Mouse (Mus musculus): ENCODE measurements around the gene Ift27. TPM values are rescaled to one million over a fixed set of nuclear protein-coding genes. Genes with fewer than 3 reads are reported as not detected.
A peak's percentile ranks its signal among the peaks of the same experiment; 100 is the strongest.

Ift27 gene
- polyA plus RNA-seq, 1 experiment from 2014 or later = 61.6 TPM

DNA sequence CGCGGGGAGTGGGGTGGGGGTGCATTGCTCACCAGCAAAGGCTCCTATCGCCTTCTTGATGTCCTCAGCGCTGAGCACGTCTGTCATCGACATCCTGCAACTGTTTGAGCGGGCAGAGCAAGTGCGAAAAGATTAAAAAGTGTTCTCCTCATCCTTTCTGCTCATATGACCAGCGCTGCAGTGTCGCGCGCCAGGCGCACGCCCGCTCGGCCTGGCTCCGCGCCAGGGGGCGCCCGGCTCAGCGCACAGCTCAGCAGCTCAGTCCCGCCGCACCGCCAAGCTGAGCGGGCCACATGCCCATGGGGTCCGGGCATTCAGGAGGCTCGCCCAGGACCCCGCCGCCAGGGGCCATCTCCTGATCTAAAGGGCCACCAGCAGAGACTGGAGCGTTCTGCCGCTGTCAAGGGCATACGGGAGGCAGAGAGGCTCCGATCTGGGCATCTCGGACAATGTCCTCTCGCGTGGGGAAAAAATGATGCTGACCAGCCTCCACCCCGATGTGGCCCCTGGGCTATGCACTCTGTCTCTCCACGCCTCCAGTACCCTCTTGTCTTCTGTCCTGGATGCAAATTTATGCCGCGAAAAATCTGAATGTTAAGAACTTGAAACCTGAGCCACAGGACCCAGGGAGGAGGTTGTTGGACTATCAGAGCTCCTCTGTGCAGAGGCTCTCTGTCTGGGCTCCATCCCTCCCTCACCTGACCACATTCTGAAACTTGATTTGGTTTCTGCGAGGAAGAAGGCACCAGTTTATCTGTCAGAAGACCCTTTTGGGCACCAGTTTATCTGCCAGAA is 30.3 kb upstream of the Ift27 start:
- Histone ChIP-seq H3K4me3 (ENCODE audit: low read depth, low read length) (no peak overlapping the region), H3K27me3 (replicated peaks; ENCODE audit: insufficient read depth, low read length) (peaks cover 13% of the 10 kb centered on the region; the same call in 1 of the 2 replicates), H3K27ac (ENCODE audit: low read length) (no peak overlapping the region), H3K9me3 (ENCODE audit: low read length) (no peaks in the 10 kb centered on the region), H3K9ac (replicated peaks; ENCODE audit: low read depth) (no peak overlapping the region), H3K4me2 (replicated peaks; ENCODE audit: low read depth, low read length) (peak overlapping the region; percentile 43), H3K4me1 (ENCODE audit: insufficient read depth, low read depth, low read length) (no peaks in the 10 kb centered on the region), H3K36me3 (ENCODE audit: insufficient read depth, low read length) (no peaks in the 10 kb centered on the region)
- DNase-seq (ENCODE audit: low spot score) (peak; percentile 43), ATAC-seq (peak; percentile 23; the same call in 1 of the 2 replicates)
- 2% methylated on average over 40 of the region's 41 CpGs for WGBS
- TF ChIP-seq CTCF (IDR thresholded peaks at IDR 0.05) (0 out of 2 replicates have a peak, but pooled peaks have one; percentile 10), EP300 (IDR thresholded peaks at IDR 0.05) (no peak)

DNA sequence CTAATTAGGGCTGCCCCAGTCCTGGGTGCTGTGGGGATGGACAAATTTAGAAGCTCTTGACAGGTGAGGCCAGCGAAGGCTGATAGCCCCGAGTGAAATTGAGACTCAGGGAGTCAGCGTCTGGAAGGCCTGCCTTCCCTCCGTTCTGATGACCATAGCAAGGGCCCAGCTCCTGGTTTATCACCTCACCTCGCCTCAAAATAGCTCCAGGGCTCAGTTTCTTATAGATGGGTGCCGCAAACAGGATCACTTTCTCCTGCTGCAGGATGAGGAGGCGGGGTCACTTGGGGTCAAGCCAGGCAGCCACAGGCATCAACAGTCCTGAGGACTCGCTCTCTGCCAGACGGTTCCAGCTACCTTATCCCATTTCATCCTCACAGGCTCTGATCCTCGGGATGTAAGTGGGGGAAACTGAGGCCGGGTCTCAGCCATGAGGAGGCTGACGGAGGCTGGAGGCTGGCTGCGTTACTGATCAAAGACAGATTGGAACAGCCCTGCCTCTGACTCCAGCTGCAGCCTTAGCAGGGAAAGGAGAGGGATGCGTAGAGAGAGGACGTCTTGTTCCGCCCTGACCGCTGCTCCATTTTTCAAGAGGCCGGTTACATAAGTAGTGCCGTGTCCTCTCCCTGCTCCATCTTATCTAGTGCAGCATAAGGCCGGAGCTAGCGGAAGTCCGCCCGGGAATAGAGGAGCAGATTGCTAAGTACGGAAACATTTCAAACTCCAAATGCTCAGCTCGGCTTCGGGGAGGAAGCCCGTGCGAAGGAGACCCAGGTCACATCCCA is 21.4 kb upstream of the Ift27 start:
- TF ChIP-seq CTCF (IDR thresholded peaks at IDR 0.05) (no peak), EP300 (IDR thresholded peaks at IDR 0.05) (no peak)
- Histone ChIP-seq H3K4me3 (ENCODE audit: low read depth, low read length) (no peak overlapping the region), H3K9ac (replicated peaks; ENCODE audit: low read depth) (no peak overlapping the region), H3K4me2 (replicated peaks; ENCODE audit: low read depth, low read length) (no peak overlapping the region), H3K4me1 (ENCODE audit: insufficient read depth, low read depth, low read length) (no peaks in the 10 kb centered on the region), H3K36me3 (ENCODE audit: insufficient read depth, low read length) (no peaks in the 10 kb centered on the region), H3K27me3 (replicated peaks; ENCODE audit: insufficient read depth, low read length) (no peaks in the 10 kb centered on the region), H3K27ac (ENCODE audit: low read length) (no peak overlapping the region), H3K9me3 (ENCODE audit: low read length) (no peaks in the 10 kb centered on the region)
- WGBS = 59% methylated on average over 28 of the region's 28 CpGs
- DNase-seq (ENCODE audit: low spot score) = no peak
- no peak for ATAC-seq

DNA sequence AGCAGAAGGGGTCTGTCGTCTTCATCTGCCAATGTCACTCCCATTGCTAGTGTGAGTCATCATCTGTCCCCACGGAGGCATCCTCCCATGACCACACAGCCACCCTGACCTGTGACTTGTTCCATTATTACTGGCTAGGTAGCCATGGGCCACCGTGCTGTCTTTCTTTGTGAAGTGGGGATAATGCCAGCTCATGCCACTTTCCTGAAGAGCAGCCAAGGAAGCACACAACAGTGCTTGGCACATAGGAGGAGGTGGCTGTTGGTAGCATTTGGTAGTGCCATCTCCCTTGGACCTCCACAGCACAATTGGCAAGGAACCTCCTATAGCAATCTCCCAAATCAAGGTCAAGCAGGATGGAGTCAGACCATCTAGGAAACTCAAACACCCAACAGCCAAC is 20.4 kb upstream of the Ift27 start:
- Histone ChIP-seq H3K9me3 (ENCODE audit: low read length) (no peaks in the 10 kb centered on the region), H3K27ac (ENCODE audit: low read length) (no peak overlapping the region), H3K9ac (replicated peaks; ENCODE audit: low read depth) (no peak overlapping the region), H3K36me3 (ENCODE audit: insufficient read depth, low read length) (no peaks in the 10 kb centered on the region), H3K4me2 (replicated peaks; ENCODE audit: low read depth, low read length) (no peak overlapping the region), H3K4me1 (ENCODE audit: insufficient read depth, low read depth, low read length) (no peaks in the 10 kb centered on the region), H3K27me3 (replicated peaks; ENCODE audit: insufficient read depth, low read length) (no peaks in the 10 kb centered on the region), H3K4me3 (ENCODE audit: low read depth, low read length) (no peak overlapping the region)
- ATAC-seq = no peak
- DNase-seq (ENCODE audit: low spot score) = no peak
- TF ChIP-seq EP300 (IDR thresholded peaks at IDR 0.05) (no peak), CTCF (IDR thresholded peaks at IDR 0.05) (no peak)
- 74% methylated on average over 3 of the region's 3 CpGs for WGBS

DNA sequence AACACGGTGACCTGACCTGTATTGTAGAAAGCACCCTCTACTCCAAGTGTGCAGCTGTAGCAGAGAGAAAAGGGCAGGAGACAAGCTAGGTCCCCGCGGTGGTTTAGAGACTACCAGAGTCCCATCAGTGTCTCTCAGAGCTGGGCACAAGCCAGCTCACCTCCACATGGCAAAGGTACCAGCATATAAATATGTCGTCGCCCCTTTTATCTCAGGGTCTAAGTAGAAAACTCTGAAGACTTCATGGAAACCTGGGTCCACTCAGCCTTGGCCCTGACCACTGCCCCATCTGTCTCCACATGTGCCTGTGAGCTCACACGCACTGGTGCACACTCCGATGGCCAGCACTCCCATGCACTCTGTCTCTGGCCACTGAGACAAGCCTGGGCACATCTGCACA is 15.7 kb upstream of the Ift27 start:
- Histone ChIP-seq H3K27me3 (replicated peaks; ENCODE audit: insufficient read depth, low read length) (no peaks in the 10 kb centered on the region), H3K4me1 (ENCODE audit: insufficient read depth, low read depth, low read length) (no peaks in the 10 kb centered on the region), H3K27ac (ENCODE audit: low read length) (no peak overlapping the region), H3K36me3 (ENCODE audit: insufficient read depth, low read length) (no peaks in the 10 kb centered on the region), H3K9me3 (ENCODE audit: low read length) (no peaks in the 10 kb centered on the region), H3K4me2 (replicated peaks; ENCODE audit: low read depth, low read length) (no peak overlapping the region), H3K4me3 (ENCODE audit: low read depth, low read length) (no peak overlapping the region), H3K9ac (replicated peaks; ENCODE audit: low read depth) (no peak overlapping the region)
- DNase-seq (ENCODE audit: low spot score) (no peak), ATAC-seq (no peak)
- TF ChIP-seq EP300 (IDR thresholded peaks at IDR 0.05) = no peak
- no peak for TF ChIP-seq CTCF (IDR thresholded peaks at IDR 0.05)
- 89% methylated on average over 7 of the region's 7 CpGs for WGBS

DNA sequence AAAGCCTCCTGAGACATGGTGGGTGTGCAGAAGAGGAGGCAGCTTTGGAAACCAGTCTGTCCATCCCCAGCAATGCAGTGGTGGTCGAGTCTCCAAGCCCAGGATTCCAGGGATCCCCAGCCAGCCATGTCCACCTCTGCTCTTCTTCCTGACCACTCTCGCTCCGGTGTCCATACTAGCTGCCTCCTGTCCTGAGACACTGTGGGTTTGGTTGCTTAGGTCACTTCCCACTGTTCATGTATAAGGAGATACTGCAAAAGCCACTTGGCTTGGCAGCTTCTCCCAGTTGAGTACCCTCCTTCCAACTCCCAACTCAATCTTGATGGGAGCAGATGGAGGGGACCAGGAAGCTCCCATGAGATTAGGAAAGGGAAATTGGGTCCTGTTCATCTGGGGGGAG is 14.6 kb upstream of the Ift27 start:
- no peaks in the 10 kb centered on the region for H3K4me1 ChIP-seq (ENCODE audit: insufficient read depth, low read depth, low read length)
- no peak for DNase-seq (ENCODE audit: low spot score)
- H3K27ac ChIP-seq (ENCODE audit: low read length) = no peak overlapping the region
- H3K9ac ChIP-seq (replicated peaks; ENCODE audit: low read depth) = no peak overlapping the region
- H3K9me3 ChIP-seq (ENCODE audit: low read length) = no peaks in the 10 kb centered on the region
- H3K4me3 ChIP-seq (ENCODE audit: low read depth, low read length) = no peak overlapping the region
- ATAC-seq = no peak
- H3K36me3 ChIP-seq (ENCODE audit: insufficient read depth, low read length) = no peaks in the 10 kb centered on the region
- no peak overlapping the region for H3K4me2 ChIP-seq (replicated peaks; ENCODE audit: low read depth, low read length)
- 81% methylated on average over 3 of the region's 3 CpGs for WGBS
- TF ChIP-seq EP300 (IDR thresholded peaks at IDR 0.05) (no peak), CTCF (IDR thresholded peaks at IDR 0.05) (no peak)
- H3K27me3 ChIP-seq (replicated peaks; ENCODE audit: insufficient read depth, low read length) = no peaks in the 10 kb centered on the region

DNA sequence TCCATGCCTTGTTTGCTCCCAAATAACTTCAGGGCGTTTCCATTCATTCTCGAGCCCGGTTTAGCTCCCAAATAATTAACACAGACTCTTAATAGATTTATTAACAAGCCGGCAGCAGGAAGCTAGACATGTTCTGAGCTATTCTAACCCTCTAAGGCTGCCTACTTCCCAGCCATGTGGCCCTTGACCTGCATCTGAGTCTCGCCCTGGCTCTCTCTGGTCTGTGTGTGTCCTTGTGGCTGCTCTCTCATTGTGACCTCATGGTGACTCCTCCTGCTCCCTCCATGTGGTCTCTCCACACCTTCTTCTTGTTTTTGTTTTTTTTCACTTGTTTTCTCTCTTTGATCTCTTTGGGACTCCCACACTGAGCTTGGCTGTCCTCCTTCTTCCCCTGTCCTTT is 13.0 kb upstream of the Ift27 start:
- no peak for TF ChIP-seq EP300 (IDR thresholded peaks at IDR 0.05)
- no peak for TF ChIP-seq CTCF (IDR thresholded peaks at IDR 0.05)
- no peak overlapping the region for H3K27ac ChIP-seq (ENCODE audit: low read length)
- H3K9me3 ChIP-seq (ENCODE audit: low read length) = no peaks in the 10 kb centered on the region
- H3K27me3 ChIP-seq (replicated peaks; ENCODE audit: insufficient read depth, low read length) = no peaks in the 10 kb centered on the region
- no peak for ATAC-seq
- H3K9ac ChIP-seq (replicated peaks; ENCODE audit: low read depth) = no peak overlapping the region
- 56% methylated on average over 5 of the region's 5 CpGs for WGBS
- no peaks in the 10 kb centered on the region; the same call in 1 of the 2 replicates for H3K4me1 ChIP-seq (ENCODE audit: insufficient read depth, low read depth, low read length)
- H3K4me3 ChIP-seq (ENCODE audit: low read depth, low read length) = no peak overlapping the region
- no peaks in the 10 kb centered on the region for H3K36me3 ChIP-seq (ENCODE audit: insufficient read depth, low read length)
- H3K4me2 ChIP-seq (replicated peaks; ENCODE audit: low read depth, low read length) = no peak overlapping the region
- DNase-seq (ENCODE audit: low spot score) = no peak
